Mouse (Mus musculus) liver, embryonic 14.5 days (tissue): ENCODE data around the gene Ccdc84. TPM values are rescaled to one million over a fixed set of nuclear protein-coding genes. Genes with fewer than 3 reads are reported as not detected.
A peak's percentile ranks its signal among the peaks of the same experiment; 100 is the strongest.

Experiments
- ATAC-seq: fragments of 200-750 bp; cut with Nextera tagmentation; 2 replicates; pipeline ENCODE4 v1.8.0; 2017; ENCODE audit warnings: moderate number of reproducible peaks, mild to moderate bottlenecking, moderate library complexity; ENCODE audit not compliant: insufficient read depth
- DNase-seq, 3 experiments: peaks; one replicate each; pipeline ENCODE4 v3.0.0-alpha.2; 2012 to 2013; ENCODE audit warnings: low read depth in 3 of 3, low spot score in 3 of 3
- H3K27ac ChIP-seq: fragments of 300-500 bp; sonication (generic); 2 replicates; pipeline ENCODE4 v1.5.1; 2014; ENCODE audit warnings: moderate library complexity, mild to moderate bottlenecking, control low read depth, inconsistent platforms
- H3K27me3 ChIP-seq: fragments of 300-500 bp; sonication (generic); 2 replicates; pipeline ENCODE4 v1.6.1; 2014; ENCODE audit warnings: mild to moderate bottlenecking, low read length, moderate library complexity; ENCODE audit not compliant: control insufficient read depth, insufficient read depth
- H3K36me3 ChIP-seq: fragments of 300-500 bp; sonication (generic); replicated peaks from 2 replicates; pipeline ENCODE4 v1.6.1; 2014; ENCODE audit warnings: low read depth; ENCODE audit not compliant: control insufficient read depth, insufficient read depth
- H3K4me1 ChIP-seq, 2 experiments: fragments of 200-500 bp in 1 of 2; fragments of 300-500 bp in 1 of 2; sonication (generic) in 1 of 2; replicated peaks; 2 replicates each; pipeline ENCODE4 v1.6.1; 2012 to 2014; ENCODE audit warnings: antibody characterized with exemption in 1 of 2, inconsistent platforms in 1 of 2, low read length in 1 of 2; ENCODE audit not compliant: control insufficient read depth in 2 of 2, insufficient read depth in 2 of 2
- H3K4me2 ChIP-seq: fragments of 300-500 bp; sonication (generic); 2 replicates; pipeline ENCODE4 v1.6.1; 2014; ENCODE audit warnings: low read depth, mild to moderate bottlenecking, control low read depth, moderate library complexity
- H3K4me3 ChIP-seq, 2 experiments: fragments of 200-500 bp in 1 of 2; fragments of 300-500 bp in 1 of 2; sonication (generic) in 1 of 2; 2 replicates each; pipeline ENCODE4 v1.5.1; 2012 to 2014; ENCODE audit warnings: low read depth in 2 of 2, low read length in 2 of 2, mild to moderate bottlenecking in 2 of 2, control low read depth in 1 of 2, inconsistent platforms in 1 of 2, moderate library complexity in 1 of 2; ENCODE audit not compliant: insufficient read depth in 1 of 2
- H3K9ac ChIP-seq: fragments of 300-500 bp; sonication (generic); replicated peaks from 2 replicates; pipeline ENCODE4 v1.6.1; 2014; ENCODE audit warnings: mild to moderate bottlenecking, control low read depth, moderate library complexity
- H3K9me3 ChIP-seq: fragments of 300-500 bp; sonication (generic); 2 replicates; pipeline ENCODE4 v1.6.1; 2016; ENCODE audit warnings: low read length, mixed read lengths; ENCODE audit not compliant: control insufficient read depth
- CTCF ChIP-seq: IDR thresholded peaks from 2 replicates; pipeline ENCODE4 v1.5.1; 2016; ENCODE audit warnings: antibody characterized with exemption, low read depth, control low read depth
- EP300 ChIP-seq: IDR thresholded peaks from 2 replicates; pipeline ENCODE4 v1.6.1; 2016; ENCODE audit warnings: antibody characterized with exemption, low read depth
- WGBS: fragments of 180-500 bp; shearing (Covaris S2); extraction: QIAGEN DNeasy Blood & Tissue Kit; methylation state at CpG from one replicate; pipeline ENCODE4 v1.1.7; 2014; ENCODE audit not compliant: insufficient replicate concordance; 5-methylcytosine and 5-hydroxymethylcytosine counted together
- polyA plus RNA-seq, 2 experiments: library from polyadenylated mRNA; depleted of rRNA in 1 of 2; stranded (reverse) in 1 of 2; unstranded in 1 of 2; fragments of >200 nt; fragmentation: Nextera tagmentation in 1 of 2; extraction: Ambion mirVana in 1 of 2; gene quantifications; 2 replicates each; pipeline versions ENCODE4 v1.2.1 to v1.2.3; 2012 to 2014

Ccdc84 gene
- polyA plus RNA-seq, 2 experiments, result 10.0 to 16.3 TPM

DNA sequence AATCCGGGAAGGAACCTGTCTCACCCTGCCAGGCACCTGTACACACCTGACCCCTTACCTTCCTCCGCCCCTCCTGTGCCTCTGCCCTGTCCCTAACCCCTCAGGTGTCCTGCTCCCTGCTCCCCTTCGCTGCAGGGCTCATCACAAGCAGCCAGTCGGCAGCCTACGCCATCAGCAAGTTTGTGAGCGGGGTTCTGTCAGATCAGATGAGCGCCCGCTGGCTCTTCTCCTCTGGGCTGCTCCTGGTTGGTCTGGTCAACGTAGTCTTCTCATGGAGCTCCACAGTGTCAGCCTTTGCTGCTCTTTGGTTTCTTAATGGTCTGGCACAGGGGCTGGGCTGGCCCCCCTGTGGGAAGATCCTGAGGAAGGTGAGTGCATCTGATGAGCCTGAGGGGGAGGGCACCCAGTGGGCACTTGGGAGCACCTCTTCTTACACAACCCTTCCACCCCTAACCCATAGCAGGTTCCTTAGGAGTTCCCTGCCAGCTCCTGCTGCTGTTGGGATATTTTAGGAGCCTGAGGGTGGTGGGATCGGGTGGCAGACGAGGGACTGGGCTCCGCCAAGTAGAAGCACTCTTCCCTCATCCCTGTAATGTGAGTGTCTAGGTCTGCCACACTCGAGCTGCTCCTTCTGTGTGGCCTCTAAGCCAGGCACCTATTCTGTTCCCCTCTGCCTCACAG, 19.1 kb downstream of the Ccdc84 start:
- no peak overlapping the region for H3K9ac ChIP-seq
- DNase-seq (no peak), ATAC-seq (no peak)
- peaks cover 29% of the 10 kb centered on the region for H3K36me3 ChIP-seq
- no peak overlapping the region for H3K27ac ChIP-seq
- TF ChIP-seq CTCF (no peak), EP300 (no peak)
- no peaks in the 10 kb centered on the region for H3K9me3 ChIP-seq
- 74% methylated on average over 13 of the region's 13 CpGs for WGBS
- H3K4me3 ChIP-seq, result no peak overlapping the region
- H3K27me3 ChIP-seq, result no peaks in the 10 kb centered on the region
- peak overlapping the region; percentile 83; the same call in 1 of the 2 replicates for H3K4me2 ChIP-seq
- H3K4me1 ChIP-seq, result peaks cover 3 to 17% of the 10 kb centered on the region in 2 experiments; a peak in 3 of 4 replicates

DNA sequence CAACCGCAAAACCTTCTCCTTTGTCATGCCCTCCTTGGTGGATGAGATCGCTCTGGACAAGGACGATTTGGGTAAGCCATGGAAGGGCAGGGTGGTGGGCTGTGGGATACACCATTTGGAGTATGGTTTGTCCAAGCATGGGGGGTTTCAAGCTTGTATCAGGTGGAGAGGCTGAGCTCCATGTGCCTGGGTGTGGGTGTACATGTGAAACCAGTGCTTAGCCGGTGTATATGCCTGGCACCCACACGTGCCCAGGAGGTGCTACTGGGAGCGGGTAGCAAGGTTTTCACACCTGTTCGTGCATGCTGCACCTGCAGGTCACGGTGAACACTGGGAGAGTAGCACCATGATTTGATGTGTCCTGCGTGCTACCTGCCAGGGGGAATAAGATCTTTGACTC, 19.8 kb downstream of the Ccdc84 start:
- Histone ChIP-seq H3K27ac (no peak overlapping the region), H3K36me3 (peaks cover 23% of the 10 kb centered on the region), H3K4me1 (peaks cover 3 to 17% of the 10 kb centered on the region in 2 experiments; a peak in 3 of 4 replicates), H3K9ac (no peak overlapping the region; the same call in 1 of the 2 replicates), H3K4me3 (peak overlapping the region; percentile 15 to 61; a peak in 3 of 4 replicates), H3K27me3 (no peaks in the 10 kb centered on the region), H3K4me2 (peak overlapping the region; percentile 83), H3K9me3 (no peaks in the 10 kb centered on the region)
- WGBS, result 80% methylated on average over 9 of the region's 9 CpGs
- ATAC-seq (no peak), DNase-seq (no peak)
- TF ChIP-seq CTCF (no peak), EP300 (no peak)

DNA sequence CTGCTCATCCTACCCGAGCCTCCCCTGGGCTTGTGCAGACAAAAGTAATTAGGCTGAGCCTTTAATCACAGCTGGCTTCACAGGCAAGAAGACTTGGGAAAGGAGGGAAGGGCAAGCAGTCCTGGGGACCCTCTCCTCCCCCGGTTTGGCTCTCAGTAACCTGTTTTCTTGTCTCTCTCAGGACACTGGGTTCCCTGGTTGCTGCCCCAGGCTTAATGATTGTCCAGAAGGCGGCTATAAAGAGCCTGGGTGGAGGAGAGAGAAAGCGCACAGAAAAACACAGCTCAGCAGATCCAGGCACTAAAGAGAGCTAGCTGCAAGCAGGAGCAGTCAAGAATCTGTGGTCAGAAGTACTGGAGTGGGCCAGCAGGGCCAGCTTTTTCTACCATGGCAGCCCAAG, 20.3 kb downstream of the Ccdc84 start:
- TF ChIP-seq EP300, result no peak
- no peak for TF ChIP-seq CTCF
- Histone ChIP-seq H3K27ac (peak overlapping the region; percentile 28), H3K27me3 (no peaks in the 10 kb centered on the region), H3K9ac (peak overlapping the region; percentile 85), H3K4me2 (peak overlapping the region; percentile 83), H3K4me3 (peak overlapping the region; percentile 61 to 63), H3K9me3 (no peaks in the 10 kb centered on the region), H3K36me3 (peaks cover 19% of the 10 kb centered on the region), H3K4me1 (peaks cover 3 to 17% of the 10 kb centered on the region in 2 experiments; a peak in 3 of 4 replicates)
- WGBS, result 48% methylated on average over 4 of the region's 4 CpGs
- DNase-seq (no peak), ATAC-seq (no peak)

DNA sequence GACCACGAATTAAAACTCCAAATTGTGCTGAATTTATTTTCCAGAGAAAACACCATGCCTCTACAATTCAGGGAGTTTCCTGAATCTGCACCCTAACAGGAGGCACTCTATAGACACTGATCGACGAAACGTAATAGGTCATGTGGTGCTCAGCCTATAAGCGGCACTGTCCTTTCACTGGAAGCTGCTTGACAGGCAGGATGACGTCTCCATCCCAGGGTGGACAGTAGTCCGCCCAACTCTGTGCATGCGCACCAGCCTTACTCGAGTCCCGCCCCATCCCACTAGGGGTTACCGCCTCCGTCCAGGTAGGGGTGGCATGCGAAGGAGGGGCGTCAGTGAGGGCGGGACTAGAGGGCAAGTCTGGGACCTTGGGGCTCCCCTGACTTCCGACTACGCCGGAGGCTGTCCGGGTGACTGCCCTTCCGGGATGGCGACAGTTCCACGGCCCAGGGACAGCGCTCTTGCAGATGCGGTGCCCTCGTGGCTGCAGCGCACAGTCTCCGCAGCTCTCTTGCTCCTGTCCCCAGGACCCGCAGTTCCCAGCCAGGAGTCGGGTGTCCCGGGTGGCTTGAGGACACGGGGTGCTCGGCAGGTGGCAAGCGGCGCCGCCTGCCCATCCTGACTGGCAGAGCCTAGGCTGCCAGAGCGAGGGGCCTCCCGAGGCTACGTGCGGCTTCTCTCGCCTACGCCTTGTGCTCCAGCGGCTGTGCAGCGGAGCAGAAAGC, 21.5 kb downstream of the Ccdc84 start, which contains the start of gene Slc37a4:
TSS of gene Slc37a4 (plus strand) at position 169 of the 728 bp plus-strand sequence.
- Histone ChIP-seq H3K36me3 (peaks cover 9% of the 10 kb centered on the region), H3K27me3 (no peaks in the 10 kb centered on the region), H3K9me3 (no peaks in the 10 kb centered on the region), H3K4me1 (peaks cover 3 to 17% of the 10 kb centered on the region in 2 experiments; a peak in 3 of 4 replicates), H3K27ac (peak within 1 kb of the TSS; percentile 55), H3K9ac (peak within 1 kb of the TSS; percentile 85), H3K4me3 (peak within 1 kb of the TSS; percentile 61 to 63), H3K4me2 (peak within 1 kb of the TSS; percentile 83)
- DNase-seq, result peak; percentile 95 to 99 (median 96)
- TF ChIP-seq CTCF (peak; percentile 45), EP300 (no peak)
- peak; percentile 98 for ATAC-seq
- under 1% methylated on average over 43 of the region's 43 CpGs for WGBS

DNA sequence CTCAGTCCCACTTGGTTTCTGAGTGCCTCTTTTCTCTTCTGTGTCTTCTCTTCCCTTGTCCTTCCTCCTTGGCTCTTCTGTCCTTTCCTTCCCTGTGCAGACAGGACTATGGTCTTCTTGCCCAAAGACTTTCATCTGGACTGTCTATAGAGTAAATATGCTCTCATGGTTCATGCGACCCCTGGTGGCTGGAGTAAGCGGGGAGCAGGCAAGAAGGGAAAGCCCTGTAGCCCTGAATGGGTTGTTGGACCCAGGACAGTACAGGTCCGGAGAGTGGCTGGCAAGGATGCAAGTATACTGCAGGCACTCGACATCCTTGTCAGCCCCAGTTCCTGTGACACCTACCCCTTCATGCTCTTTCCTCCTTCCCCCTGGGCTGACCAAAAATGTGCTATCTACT, 26.9 kb downstream of the Ccdc84 start:
- H3K27ac ChIP-seq, result no peak overlapping the region
- no peak for TF ChIP-seq EP300
- peak; percentile 94 for TF ChIP-seq CTCF
- H3K9ac ChIP-seq, result no peak overlapping the region
- WGBS, result 24% methylated on average over 4 of the region's 4 CpGs
- DNase-seq (no peak), ATAC-seq (peak; percentile 41; the same call in 1 of the 2 replicates)
- H3K27me3 ChIP-seq, result no peaks in the 10 kb centered on the region
- no peak overlapping the region for H3K4me2 ChIP-seq
- H3K36me3 ChIP-seq, result peaks cover 19% of the 10 kb centered on the region
- H3K4me1 ChIP-seq, result peaks cover 0 to 6% of the 10 kb centered on the region in 2 experiments; a peak in 2 of 4 replicates
- H3K9me3 ChIP-seq, result no peaks in the 10 kb centered on the region
- no peak overlapping the region for H3K4me3 ChIP-seq
